Mouse (Mus musculus) liver, adult 2 months (tissue): ENCODE data around the gene Prmt3.

Experiments used
- CTCF ChIP-seq: fragments of 200-500 bp; IDR thresholded peaks from 2 replicates; pipeline ENCODE4 v1.5.1; 2011; ENCODE audit warnings: low read depth, low read length, control low read depth
- POLR2A ChIP-seq: fragments of 200-500 bp; IDR thresholded peaks from 2 replicates; pipeline ENCODE4 v1.6.1; 2011; ENCODE audit warnings: low read length, control low read depth; ENCODE audit not compliant: insufficient read depth; ENCODE audit errors: extremely low read depth

GRCm38 (mm10) chr7:49821370-49821769 lies 43.2 kb downstream of the Prmt3 start:
- TF ChIP-seq CTCF (no peak), POLR2A (no peak)
